Mouse (Mus musculus) 416B (cell line): ENCODE results near the gene Amfr.

ENCODE experiments used
- DNase-seq: peaks from one replicate; pipeline ENCODE4 v3.0.0; 2011; ENCODE audit warnings: low read depth

The Amfr gene

DNA sequence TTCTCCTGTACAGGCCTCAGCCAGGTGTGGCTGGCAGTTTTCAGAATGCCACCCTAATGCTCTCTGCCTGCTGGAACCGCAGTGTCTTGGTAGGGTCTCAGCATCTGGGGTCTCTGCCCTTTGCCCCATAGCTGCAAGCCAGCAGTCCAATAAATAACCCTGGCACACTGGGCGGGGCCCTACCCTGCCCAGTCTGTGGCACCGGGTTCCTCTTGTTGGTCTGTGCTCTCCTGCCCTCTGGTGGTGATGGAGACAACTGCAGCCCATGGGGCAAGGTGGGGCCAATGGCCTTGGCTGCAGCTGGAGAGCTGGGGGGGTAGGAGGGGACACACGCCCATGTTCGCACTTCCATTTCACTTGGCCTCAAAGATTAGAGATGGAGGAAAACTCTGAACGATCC is 79.8 kb downstream of the Amfr start:
- DNase-seq, result peak; percentile 67

DNA sequence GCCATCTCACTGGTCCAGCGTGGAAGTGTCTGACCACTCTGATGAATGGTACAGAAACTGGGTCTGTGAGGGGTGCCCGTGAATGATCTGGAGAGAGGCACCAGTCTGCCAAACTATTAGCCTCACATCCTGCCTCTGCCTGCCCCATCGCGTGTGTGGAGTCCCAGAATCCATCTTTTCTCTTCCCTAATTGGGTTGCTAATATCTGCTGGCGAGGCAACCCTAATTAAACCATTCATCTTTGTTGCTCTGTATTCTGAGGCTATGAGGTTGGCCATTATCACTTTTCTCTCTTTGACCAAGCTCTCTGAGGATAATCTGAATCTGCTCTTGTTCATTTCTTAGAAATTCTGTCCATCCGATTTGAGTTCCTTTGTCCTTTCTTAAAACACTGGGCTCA is 81.3 kb downstream of the Amfr start:
- DNase-seq, result no peak

- no peak for DNase-seq
These were observed 83.4 kb downstream of the Amfr start for GRCm38 (mm10) chr8:93929233-93929632.

DNA sequence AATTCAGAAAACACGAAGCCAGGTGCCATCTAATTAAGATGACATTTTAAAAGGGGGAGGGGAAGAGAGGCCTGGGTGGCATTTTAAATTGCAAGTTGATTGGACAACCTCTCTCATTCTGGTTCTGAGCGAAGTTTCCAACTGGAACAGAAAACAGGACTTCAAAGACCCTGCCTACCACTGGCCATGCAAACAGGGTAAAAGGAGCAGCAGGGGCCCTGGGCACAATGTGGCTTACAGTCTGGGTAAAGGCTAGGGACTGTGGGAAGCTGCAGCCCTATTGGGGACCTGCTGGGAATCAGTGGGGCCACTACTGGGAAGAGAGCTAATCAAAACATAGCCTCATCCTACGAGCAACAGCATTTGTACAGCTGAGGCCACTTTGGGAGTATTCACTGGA is 87.1 kb downstream of the Amfr start:
- DNase-seq, result no peak

DNA sequence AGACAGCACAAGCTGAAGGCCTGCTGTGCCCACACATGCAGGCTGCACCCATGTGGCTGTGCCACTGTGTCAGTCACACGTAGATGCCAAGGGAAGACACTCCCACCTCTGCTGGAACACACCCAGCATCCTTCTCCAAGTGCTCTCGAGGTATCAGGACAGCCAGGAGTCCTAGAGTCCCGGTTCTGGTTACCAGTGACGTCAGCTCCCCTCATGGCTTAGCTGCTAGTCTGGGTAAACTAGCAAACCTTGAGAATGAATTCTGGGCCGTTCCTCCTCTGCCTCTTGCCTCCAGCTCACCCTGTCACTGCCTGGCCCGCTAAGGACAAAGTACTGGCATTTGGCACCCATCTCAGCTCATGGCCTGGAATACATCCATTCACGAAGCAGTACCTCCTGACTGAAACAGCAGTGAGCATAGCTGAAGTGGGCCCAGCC is 88.7 kb downstream of the Amfr start:
- no peak for DNase-seq
